ENCODE assay signal across 8 mouse cellular contexts in genomic region chr2:27473911-27474310, GRCm38 (mm10). TPM values are rescaled to one million over a fixed set of nuclear protein-coding genes. Genes with fewer than 3 reads are reported as not detected.
DNase-seq lines count a peak whose midpoint lies in the region; ATAC-seq lines count a peak whose summit lies in the region.

No protein-coding gene starts in this region.

- H3K9me3 ChIP-seq in kidney, embryonic 15.5 days (replicated peaks), result no peaks in the 10 kb centered on the region
- H3K9me3 ChIP-seq in hindbrain, embryonic 12.5 days (replicated peaks), result no peaks in the 10 kb centered on the region
- no peaks in the 10 kb centered on the region for H3K9me3 ChIP-seq in midbrain, embryonic 14.5 days (ENCODE audit: control insufficient read depth, low read length)

- no peaks in the 10 kb centered on the region for H3K27me3 ChIP-seq in kidney, embryonic 15.5 days
- no peaks in the 10 kb centered on the region for H3K27me3 ChIP-seq in hindbrain, embryonic 12.5 days
- no peaks in the 10 kb centered on the region for H3K27me3 ChIP-seq in midbrain, embryonic 14.5 days (ENCODE audit: control insufficient read depth, insufficient read depth, low read length)

- ATAC-seq in kidney, embryonic 15.5 days (replicated peaks; ENCODE audit: low FRiP score), result no peak
- no peak for ATAC-seq in hindbrain, embryonic 12.5 days (ENCODE audit: low FRiP score)
- no peak for ATAC-seq in midbrain, embryonic 14.5 days (ENCODE audit: low FRiP score, low TSS enrichment)

- intact Hi-C loops in left cerebral cortex, postnatal 25 days (cut with DNase I), result loop anchor here (2.0 kb wide), 2 partner anchors 31 to 41 kb away; partner anchors contain the start of genes Brd3os and Wdr5

- peak overlapping the region; percentile 100 for H3K4me3 ChIP-seq in kidney, embryonic 15.5 days (replicated peaks)
- peak overlapping the region; percentile 80 for H3K4me3 ChIP-seq in brown adipose tissue, adult 24 weeks (ENCODE audit: insufficient read depth, low read depth, low read length)
- peak overlapping the region; percentile 98 for H3K4me3 ChIP-seq in hindbrain, embryonic 12.5 days
- H3K4me3 ChIP-seq in midbrain, embryonic 14.5 days (replicated peaks; ENCODE audit: low read depth, low read length), result peak overlapping the region; percentile 97

- H3K27ac ChIP-seq in kidney, embryonic 15.5 days, result peak overlapping the region; percentile 97
- H3K27ac ChIP-seq in brown adipose tissue, adult 24 weeks (replicated peaks; ENCODE audit: low read depth, low read length), result 0 out of 2 replicates have a peak overlapping the region, but pooled peaks have one; percentile 19
- no peak overlapping the region for H3K27ac ChIP-seq in hindbrain, embryonic 12.5 days
- no peak overlapping the region for H3K27ac ChIP-seq in midbrain, embryonic 14.5 days (replicated peaks; ENCODE audit: low read depth, low read length)

- 10% methylated on average over 4 of the region's 4 CpGs for WGBS in kidney, embryonic 15.5 days
- WGBS in hindbrain, embryonic 12.5 days, result 34% methylated on average over 4 of the region's 4 CpGs
- 29% methylated on average over 4 of the region's 4 CpGs for WGBS in midbrain, embryonic 14.5 days

- DNase-seq in kidney, postnatal 25 days, result no peak
- DNase-seq in midbrain, embryonic 14.5 days, result no peak
- DNase-seq in cerebellum, postnatal 4 days (ENCODE audit: low spot score in 2 of 2), result no peak
- DNase-seq in kidney, postnatal 36 days, result no peak
- DNase-seq in left cerebral cortex, postnatal 25 days (ENCODE audit: low spot score in 2 of 2), result no peak

- peaks cover 63% of the 10 kb centered on the region for H3K4me1 ChIP-seq in kidney, embryonic 15.5 days
- peaks cover 41% of the 10 kb centered on the region for H3K4me1 ChIP-seq in brown adipose tissue, adult 24 weeks (ENCODE audit: control insufficient read depth, insufficient read depth, insufficient read length, low read length)
- peaks cover 64% of the 10 kb centered on the region for H3K4me1 ChIP-seq in hindbrain, embryonic 12.5 days
- H3K4me1 ChIP-seq in midbrain, embryonic 14.5 days (ENCODE audit: control insufficient read depth, insufficient read depth, low read length), result peaks cover 40% of the 10 kb centered on the region

- peaks cover 5% of the 10 kb centered on the region; the same call in 1 of the 2 replicates for H3K36me3 ChIP-seq in kidney, embryonic 15.5 days
- H3K36me3 ChIP-seq in hindbrain, embryonic 12.5 days, result 0 out of 2 replicates have a peak, but pooled peaks cover 10% of the 10 kb centered on the region
- 0 out of 2 replicates have a peak, but pooled peaks cover 3% of the 10 kb centered on the region for H3K36me3 ChIP-seq in midbrain, embryonic 14.5 days (ENCODE audit: control insufficient read depth, insufficient read depth, low read length)

- peak overlapping the region; percentile 86 for H3K4me2 ChIP-seq in kidney, embryonic 15.5 days
- H3K4me2 ChIP-seq in hindbrain, embryonic 12.5 days (replicated peaks), result peak overlapping the region; percentile 95
- peak overlapping the region; percentile 98 for H3K4me2 ChIP-seq in midbrain, embryonic 14.5 days (ENCODE audit: low read length)

- H3K9ac ChIP-seq in kidney, embryonic 15.5 days, result peak overlapping the region; percentile 98
- H3K9ac ChIP-seq in hindbrain, embryonic 12.5 days, result peak overlapping the region; percentile 97
- peak overlapping the region; percentile 93 for H3K9ac ChIP-seq in midbrain, embryonic 14.5 days (replicated peaks; ENCODE audit: low read length)

RNA-seq across cellular contexts. Expression of gene Brd3os, which starts 31.8 kb away (rescaled TPM):
- polyA plus RNA-seq in kidney, embryonic 15.5 days (2015; fragmentation: Nextera tagmentation; extraction: Ambion mirVana), result 10.1 and 11.2 TPM in 2 replicates
- 0.79 TPM in 1 of 2 replicates, not detected in the other for polyA plus RNA-seq in brown adipose tissue, adult 24 weeks (2012; ENCODE audit: insufficient read depth, insufficient read length, missing spikeins)
- polyA plus RNA-seq in hindbrain, embryonic 12.5 days (2016; fragmentation: Nextera tagmentation; extraction: Ambion mirVana), result 18.9 and 19.3 TPM in 2 replicates
- polyA plus RNA-seq in midbrain, embryonic 14.5 days (2014; fragmentation: Nextera tagmentation; extraction: Ambion mirVana), result 37.8 and 45.1 TPM in 2 replicates
- total RNA-seq in left cerebral cortex, postnatal 25 days (2021), result 10 to 100 TPM; 29.6 to 33.2 TPM

RNA-seq across cellular contexts. Expression of gene Brd3, which starts 33.6 kb away (rescaled TPM):
- 124 and 125 TPM in 2 replicates for polyA plus RNA-seq in kidney, embryonic 15.5 days (2015; fragmentation: Nextera tagmentation; extraction: Ambion mirVana)
- polyA plus RNA-seq in brown adipose tissue, adult 24 weeks (2012; ENCODE audit: insufficient read depth, insufficient read length, missing spikeins), result 18.2 and 19.3 TPM in 2 replicates
- polyA plus RNA-seq in hindbrain, embryonic 12.5 days (2016; fragmentation: Nextera tagmentation; extraction: Ambion mirVana), result 134 and 141 TPM in 2 replicates
- polyA plus RNA-seq in midbrain, embryonic 14.5 days (2014; fragmentation: Nextera tagmentation; extraction: Ambion mirVana), result 165 and 174 TPM in 2 replicates
- 10 to 100 TPM; 47.3 to 52.9 TPM for total RNA-seq in left cerebral cortex, postnatal 25 days (2021)

RNA-seq across cellular contexts. Expression of gene Wdr5, which starts 41.0 kb away (rescaled TPM):
- 63.2 and 65.9 TPM in 2 replicates for polyA plus RNA-seq in kidney, embryonic 15.5 days (2015; fragmentation: Nextera tagmentation; extraction: Ambion mirVana)
- 10.2 and 14.6 TPM in 2 replicates for polyA plus RNA-seq in brown adipose tissue, adult 24 weeks (2012; ENCODE audit: insufficient read depth, insufficient read length, missing spikeins)
- 51.4 and 55.3 TPM in 2 replicates for polyA plus RNA-seq in hindbrain, embryonic 12.5 days (2016; fragmentation: Nextera tagmentation; extraction: Ambion mirVana)
- 31.9 and 44.2 TPM in 2 replicates for polyA plus RNA-seq in midbrain, embryonic 14.5 days (2014; fragmentation: Nextera tagmentation; extraction: Ambion mirVana)
- 10 to 100 TPM; 25.8 to 28.4 TPM for total RNA-seq in left cerebral cortex, postnatal 25 days (2021)

RNA-seq across cellular contexts. Expression of gene Vav2, which starts 47.1 kb away (rescaled TPM):
- polyA plus RNA-seq in kidney, embryonic 15.5 days (2015; fragmentation: Nextera tagmentation; extraction: Ambion mirVana), result 7.1 and 8.3 TPM in 2 replicates
- 6.6 and 8.0 TPM in 2 replicates for polyA plus RNA-seq in brown adipose tissue, adult 24 weeks (2012; ENCODE audit: insufficient read depth, insufficient read length, missing spikeins)
- 23.0 and 23.6 TPM in 2 replicates for polyA plus RNA-seq in hindbrain, embryonic 12.5 days (2016; fragmentation: Nextera tagmentation; extraction: Ambion mirVana)
- polyA plus RNA-seq in midbrain, embryonic 14.5 days (2014; fragmentation: Nextera tagmentation; extraction: Ambion mirVana), result 14.1 and 16.4 TPM in 2 replicates
- 10 to 100 TPM; 11.0 to 11.8 TPM for total RNA-seq in left cerebral cortex, postnatal 25 days (2021)

Comparison
In these comparisons a context has a peak if more than half of its experiments do, and no peak if none do; other contexts are left out.
1. H3K27ac ChIP-seq: peak in kidney, embryonic 15.5 days (single experiment) and brown adipose tissue, adult 24 weeks (single experiment); none in hindbrain, embryonic 12.5 days (single experiment) and midbrain, embryonic 14.5 days (single experiment).
2. Peak in every context shown above with its lines, with median percentiles within 50 percentile points of each other: H3K4me2 ChIP-seq, H3K4me3 ChIP-seq and H3K9ac ChIP-seq.